Mouse (Mus musculus): ENCODE results near the gene Babam2. TPM values are rescaled to one million over a fixed set of nuclear protein-coding genes. Genes with fewer than 3 reads are reported as not detected.

Babam2 gene
- polyA plus RNA-seq, 1 experiment: 77.2 TPM

DNA sequence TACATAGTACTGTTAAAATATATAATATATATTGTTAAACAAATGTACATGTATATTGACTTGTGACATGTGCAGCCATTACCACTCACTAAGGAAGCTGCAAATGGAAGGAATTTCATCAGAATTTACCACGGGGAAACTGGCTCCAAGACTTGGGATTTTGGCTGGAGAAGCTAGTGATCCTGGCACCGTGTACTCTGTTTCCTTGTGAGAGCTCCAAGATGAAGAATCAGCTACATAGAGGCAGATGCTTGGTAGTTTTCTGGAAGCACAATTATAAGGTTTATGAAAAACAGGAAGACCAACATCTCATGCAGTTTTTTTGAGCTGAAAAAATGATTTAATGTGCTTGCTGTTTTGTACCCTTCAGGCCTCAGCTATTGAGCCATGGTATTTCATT is 110.8 kb downstream of the Babam2 start:
- no peak overlapping the region for H3ac ChIP-seq (ENCODE audit: control insufficient read depth, insufficient read length)
- H3K27me3 ChIP-seq (ENCODE audit: control insufficient read depth, insufficient read depth, insufficient read length): no peaks in the 10 kb centered on the region
- no peak overlapping the region for H3K4me3 ChIP-seq
- no peak overlapping the region for H3K4me2 ChIP-seq (ENCODE audit: low read depth)
- H3K36me3 ChIP-seq (ENCODE audit: control insufficient read depth, insufficient read depth): no peaks in the 10 kb centered on the region
- TF ChIP-seq MAX (IDR thresholded peaks at IDR 0.05; ENCODE audit: low read depth) (no peak), POLR2A (IDR thresholded peaks at IDR 0.05; ENCODE audit: insufficient read length, low read depth) (no peak), TCF12 (IDR thresholded peaks at IDR 0.05; ENCODE audit: insufficient read depth, poor library complexity, severe bottlenecking) (no peak), E2F4 (IDR thresholded peaks at IDR 0.05; ENCODE audit: insufficient read depth) (no peak), POLR2AphosphoS2 (IDR thresholded peaks at IDR 0.05; ENCODE audit: insufficient read length, low read depth) (no peak), CEBPB (IDR thresholded peaks at IDR 0.05; ENCODE audit: insufficient read depth, poor library complexity, severe bottlenecking) (no peak), TCF3 (IDR thresholded peaks at IDR 0.05; ENCODE audit: insufficient read length, low read depth) (no peak), REST (IDR thresholded peaks at IDR 0.05; ENCODE audit: insufficient read depth, insufficient read length) (no peak), MYOD1 (IDR thresholded peaks at IDR 0.05; ENCODE audit: control insufficient read depth in 1 of 3, insufficient read length in 2 of 3, low read depth in 2 of 3) (no peak), MYOG (IDR thresholded peaks at IDR 0.05; ENCODE audit: control insufficient read depth in 1 of 3, insufficient read depth in 1 of 3, insufficient read length in 2 of 3, low read depth in 2 of 3) (no peak), USF1 (IDR thresholded peaks at IDR 0.05; ENCODE audit: low read depth) (no peak), SRF (IDR thresholded peaks at IDR 0.05; ENCODE audit: control insufficient read depth, insufficient read length, low read depth) (no peak)
- H3K79me2 ChIP-seq (ENCODE audit: control insufficient read depth, insufficient read depth): no peaks in the 10 kb centered on the region

DNA sequence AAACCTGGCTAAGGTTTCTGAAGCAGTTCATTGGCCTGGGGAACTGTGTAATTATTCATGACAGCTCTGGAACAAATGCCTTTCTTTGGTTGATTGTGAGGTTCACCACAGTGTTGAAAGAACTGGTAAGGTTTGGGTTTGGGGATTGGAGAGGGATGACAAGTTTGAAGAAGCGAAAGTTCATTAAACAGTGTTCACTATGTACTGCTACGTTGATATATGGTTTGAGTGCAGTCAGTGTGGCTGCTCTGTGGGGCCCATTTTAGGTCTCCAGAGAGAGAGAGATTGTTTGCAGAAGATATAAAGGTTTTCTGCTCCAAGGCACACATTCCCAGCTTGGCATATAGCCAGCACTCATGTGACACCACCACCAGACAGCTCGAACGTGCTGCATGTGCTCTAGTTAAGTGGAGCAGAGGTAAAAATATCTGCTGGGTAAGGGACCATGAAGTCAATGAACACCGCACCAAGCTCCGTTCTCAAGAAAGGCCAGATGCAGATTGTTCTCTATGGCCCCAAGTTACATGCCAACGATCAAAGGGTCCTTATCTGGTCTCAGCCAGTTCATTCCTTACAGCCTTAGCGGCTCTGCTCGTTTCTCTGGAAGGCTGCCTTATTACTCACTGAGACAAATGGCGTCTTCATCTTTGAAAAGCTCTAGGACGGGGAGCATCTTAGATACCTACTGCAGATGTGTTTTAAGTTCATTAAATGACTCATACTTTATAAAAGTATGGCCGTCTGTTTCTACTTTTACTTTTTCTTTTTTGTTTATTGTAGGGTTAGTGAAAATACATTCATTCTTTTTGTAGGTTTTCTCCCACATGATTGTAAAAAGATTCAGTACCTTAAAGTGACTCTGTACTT is 113.5 kb downstream of the Babam2 start:
- Histone ChIP-seq H3ac (ENCODE audit: control insufficient read depth, insufficient read length) (no peak overlapping the region), H3K4me3 (no peak overlapping the region), H3K27me3 (ENCODE audit: control insufficient read depth, insufficient read depth, insufficient read length) (no peaks in the 10 kb centered on the region), H3K4me2 (ENCODE audit: low read depth) (no peak overlapping the region), H3K79me2 (ENCODE audit: control insufficient read depth, insufficient read depth) (no peaks in the 10 kb centered on the region), H3K36me3 (ENCODE audit: control insufficient read depth, insufficient read depth) (no peaks in the 10 kb centered on the region)
- no peak for TF ChIP-seq TCF3 (IDR thresholded peaks at IDR 0.05; ENCODE audit: insufficient read length, low read depth)
- TF ChIP-seq SRF (IDR thresholded peaks at IDR 0.05; ENCODE audit: control insufficient read depth, insufficient read length, low read depth): no peak
- TF ChIP-seq TCF12 (IDR thresholded peaks at IDR 0.05; ENCODE audit: insufficient read depth, poor library complexity, severe bottlenecking): no peak
- no peak for TF ChIP-seq POLR2A (IDR thresholded peaks at IDR 0.05; ENCODE audit: insufficient read length, low read depth)
- no peak for TF ChIP-seq USF1 (IDR thresholded peaks at IDR 0.05; ENCODE audit: low read depth)
- no peak for TF ChIP-seq MYOD1 (IDR thresholded peaks at IDR 0.05; ENCODE audit: control insufficient read depth in 1 of 3, insufficient read length in 2 of 3, low read depth in 2 of 3)
- TF ChIP-seq CEBPB (IDR thresholded peaks at IDR 0.05; ENCODE audit: insufficient read depth, poor library complexity, severe bottlenecking): no peak
- no peak for TF ChIP-seq POLR2AphosphoS2 (IDR thresholded peaks at IDR 0.05; ENCODE audit: insufficient read length, low read depth)
- TF ChIP-seq MYOG (IDR thresholded peaks at IDR 0.05; ENCODE audit: control insufficient read depth in 1 of 3, insufficient read depth in 1 of 3, insufficient read length in 2 of 3, low read depth in 2 of 3): no peak
- no peak for TF ChIP-seq E2F4 (IDR thresholded peaks at IDR 0.05; ENCODE audit: insufficient read depth)
- TF ChIP-seq MAX (IDR thresholded peaks at IDR 0.05; ENCODE audit: low read depth): no peak
- no peak for TF ChIP-seq REST (IDR thresholded peaks at IDR 0.05; ENCODE audit: insufficient read depth, insufficient read length)

DNA sequence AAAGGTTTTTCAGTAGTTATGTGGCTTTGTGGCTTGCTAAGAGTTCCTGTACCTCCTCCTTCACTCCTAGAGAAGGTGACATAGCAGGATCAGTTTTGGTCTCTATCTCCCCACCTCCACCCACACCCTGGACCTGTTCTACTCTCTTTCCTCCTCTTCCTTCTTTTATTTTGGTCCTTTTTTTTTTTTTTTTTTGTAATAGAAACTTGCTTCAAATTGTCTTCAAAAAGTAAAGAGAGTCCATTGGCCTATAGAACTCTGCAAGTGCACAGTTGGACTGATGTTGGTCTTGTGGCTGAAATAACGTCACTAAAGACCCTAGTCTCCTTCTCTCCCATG is 114.1 kb downstream of the Babam2 start:
- no peaks in the 10 kb centered on the region for H3K27me3 ChIP-seq (ENCODE audit: control insufficient read depth, insufficient read depth, insufficient read length)
- H3K36me3 ChIP-seq (ENCODE audit: control insufficient read depth, insufficient read depth): no peaks in the 10 kb centered on the region
- TF ChIP-seq MAX (IDR thresholded peaks at IDR 0.05; ENCODE audit: low read depth) (no peak), USF1 (IDR thresholded peaks at IDR 0.05; ENCODE audit: low read depth) (no peak), CEBPB (IDR thresholded peaks at IDR 0.05; ENCODE audit: insufficient read depth, poor library complexity, severe bottlenecking) (no peak), TCF3 (IDR thresholded peaks at IDR 0.05; ENCODE audit: insufficient read length, low read depth) (no peak), REST (IDR thresholded peaks at IDR 0.05; ENCODE audit: insufficient read depth, insufficient read length) (no peak), TCF12 (IDR thresholded peaks at IDR 0.05; ENCODE audit: insufficient read depth, poor library complexity, severe bottlenecking) (no peak), MYOD1 (IDR thresholded peaks at IDR 0.05; ENCODE audit: control insufficient read depth in 1 of 3, insufficient read length in 2 of 3, low read depth in 2 of 3) (no peak), MYOG (IDR thresholded peaks at IDR 0.05; ENCODE audit: control insufficient read depth in 1 of 3, insufficient read depth in 1 of 3, insufficient read length in 2 of 3, low read depth in 2 of 3) (no peak), POLR2AphosphoS2 (IDR thresholded peaks at IDR 0.05; ENCODE audit: insufficient read length, low read depth) (no peak), SRF (IDR thresholded peaks at IDR 0.05; ENCODE audit: control insufficient read depth, insufficient read length, low read depth) (no peak), POLR2A (IDR thresholded peaks at IDR 0.05; ENCODE audit: insufficient read length, low read depth) (no peak), E2F4 (IDR thresholded peaks at IDR 0.05; ENCODE audit: insufficient read depth) (no peak)
- H3K4me2 ChIP-seq (ENCODE audit: low read depth): no peak overlapping the region
- H3K4me3 ChIP-seq: no peak overlapping the region
- no peak overlapping the region for H3ac ChIP-seq (ENCODE audit: control insufficient read depth, insufficient read length)
- no peaks in the 10 kb centered on the region for H3K79me2 ChIP-seq (ENCODE audit: control insufficient read depth, insufficient read depth)

DNA sequence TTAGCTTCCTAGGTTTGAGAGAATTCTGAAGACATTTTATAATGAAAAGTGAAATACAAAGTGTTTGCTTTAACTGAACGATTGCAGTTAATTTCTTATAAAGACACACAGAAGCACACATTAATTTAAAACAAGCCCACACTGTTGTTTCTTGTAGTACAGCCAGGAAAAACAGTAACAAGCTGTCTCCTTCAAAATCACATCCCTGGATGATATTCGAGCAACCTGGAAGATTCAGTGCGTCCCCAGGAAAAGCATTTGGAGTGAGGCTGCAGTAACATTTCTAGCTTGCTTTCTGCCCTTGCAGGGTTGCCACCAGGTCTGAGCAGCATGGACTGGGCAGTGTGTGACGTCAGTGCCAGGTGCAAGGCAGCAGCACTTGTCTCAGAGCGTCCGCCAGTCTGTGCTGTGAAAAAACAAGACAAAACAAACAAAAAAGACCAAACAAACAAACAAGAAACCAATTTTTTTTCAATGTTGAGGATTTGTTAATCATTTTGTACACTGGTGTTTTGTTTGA is 115.7 kb downstream of the Babam2 start:
- no peaks in the 10 kb centered on the region for H3K36me3 ChIP-seq (ENCODE audit: control insufficient read depth, insufficient read depth)
- no peak overlapping the region for H3K4me2 ChIP-seq (ENCODE audit: low read depth)
- H3K4me3 ChIP-seq: no peak overlapping the region
- no peaks in the 10 kb centered on the region for H3K79me2 ChIP-seq (ENCODE audit: control insufficient read depth, insufficient read depth)
- no peaks in the 10 kb centered on the region for H3K27me3 ChIP-seq (ENCODE audit: control insufficient read depth, insufficient read depth, insufficient read length)
- TF ChIP-seq POLR2A (IDR thresholded peaks at IDR 0.05; ENCODE audit: insufficient read length, low read depth) (no peak), SRF (IDR thresholded peaks at IDR 0.05; ENCODE audit: control insufficient read depth, insufficient read length, low read depth) (no peak), CEBPB (IDR thresholded peaks at IDR 0.05; ENCODE audit: insufficient read depth, poor library complexity, severe bottlenecking) (no peak), MYOD1 (IDR thresholded peaks at IDR 0.05; ENCODE audit: control insufficient read depth in 1 of 3, insufficient read length in 2 of 3, low read depth in 2 of 3) (peak in 1 of 3 experiments; percentile 10)
- H3ac ChIP-seq (ENCODE audit: control insufficient read depth, insufficient read length): no peak overlapping the region
